Mouse (Mus musculus) embryonic facial prominence, embryonic 15.5 days (tissue): ENCODE measurements around the gene Khsrp. TPM values are rescaled to one million over a fixed set of nuclear protein-coding genes. Genes with fewer than 3 reads are reported as not detected.
A peak's percentile ranks its signal among the peaks of the same experiment; 100 is the strongest.

Experiments used
- ATAC-seq: fragments of 200-750 bp; cut with Nextera tagmentation; 2 replicates; pipeline ENCODE4 v1.8.0; 2017; ENCODE audit warnings: low read depth, moderate TSS enrichment; ENCODE audit not compliant: insufficient number of reproducible peaks, low FRiP score, low TSS enrichment
- H3K27ac ChIP-seq: fragments of 300-500 bp; sonication (generic); replicated peaks from 2 replicates; pipeline ENCODE4 v1.5.1; 2015; ENCODE audit warnings: mild to moderate bottlenecking, inconsistent platforms
- H3K27me3 ChIP-seq: fragments of 300-500 bp; sonication (generic); 2 replicates; pipeline ENCODE4 v1.6.1; 2015; ENCODE audit warnings: inconsistent platforms
- H3K36me3 ChIP-seq: fragments of 300-500 bp; sonication (generic); 2 replicates; pipeline ENCODE4 v1.6.1; 2015; ENCODE audit warnings: mild to moderate bottlenecking, inconsistent platforms
- H3K4me1 ChIP-seq: fragments of 300-500 bp; sonication (generic); 2 replicates; pipeline ENCODE4 v1.6.1; 2015; ENCODE audit warnings: inconsistent platforms
- H3K4me2 ChIP-seq: fragments of 300-500 bp; sonication (generic); replicated peaks from 2 replicates; pipeline ENCODE4 v1.6.1; 2015; ENCODE audit warnings: mild to moderate bottlenecking, inconsistent platforms
- H3K4me3 ChIP-seq: fragments of 300-500 bp; sonication (generic); replicated peaks from 2 replicates; pipeline ENCODE4 v1.5.1; 2015; ENCODE audit warnings: mild to moderate bottlenecking, inconsistent platforms
- H3K9ac ChIP-seq: fragments of 300-500 bp; sonication (generic); 2 replicates; pipeline ENCODE4 v1.6.1; 2015; ENCODE audit warnings: inconsistent platforms
- H3K9me3 ChIP-seq: fragments of 300-500 bp; sonication (generic); replicated peaks from 2 replicates; pipeline ENCODE4 v1.6.1; 2016; ENCODE audit warnings: inconsistent platforms
- WGBS: fragments of 180-500 bp; shearing (Covaris S2); methylation state at CpG from one replicate; pipeline ENCODE4 v1.1.7; 2015; 5-methylcytosine and 5-hydroxymethylcytosine counted together
- polyA plus RNA-seq: library from polyadenylated mRNA; unstranded; fragments of >200 nt; fragmentation: Nextera tagmentation; extraction: Ambion mirVana; gene quantifications from 2 replicates; pipeline ENCODE4 v1.2.1, GENCODE M21; 2015

The Khsrp gene
- 40.7 and 41.4 TPM in 2 replicates for polyA plus RNA-seq

DNA sequence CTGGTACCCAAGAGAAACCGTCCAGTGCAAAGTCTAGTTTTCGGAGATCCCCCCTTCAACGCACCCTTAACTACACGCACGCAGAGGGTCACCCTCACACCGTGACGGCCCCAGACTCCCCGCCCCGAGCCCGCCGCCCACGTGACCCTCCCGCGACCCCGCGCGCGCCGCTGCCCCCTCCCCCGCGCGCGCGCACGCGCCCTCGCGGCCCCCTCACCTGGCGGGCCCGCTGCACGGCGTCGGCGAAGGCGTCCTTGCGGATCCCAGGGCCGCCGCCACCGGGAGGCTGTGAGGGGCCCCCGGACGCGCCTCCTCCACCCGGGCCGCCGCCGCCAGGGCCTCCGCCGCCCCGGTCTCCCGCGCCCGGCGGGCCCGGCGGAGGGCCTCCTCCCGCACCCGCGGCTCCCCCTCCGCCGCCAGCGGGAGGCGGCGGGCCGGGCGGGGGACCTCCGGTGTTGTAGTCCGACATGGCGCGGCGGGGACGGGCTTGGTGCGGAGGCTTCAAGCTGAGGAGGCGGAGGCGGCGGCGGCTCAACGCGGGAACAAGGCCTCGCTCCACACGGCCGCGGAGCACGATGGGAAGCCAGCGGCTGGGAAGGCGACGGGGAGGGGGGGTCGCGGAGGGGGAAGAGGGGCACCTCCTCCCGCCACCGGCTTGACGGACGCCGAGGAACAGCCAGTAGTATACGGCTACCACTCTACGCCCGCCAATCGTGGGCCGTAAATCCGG, at the start of gene Khsrp:
Gene Khsrp (minus strand): TSS at position 592 of the 730 bp plus-strand sequence.
- peak within 1 kb of the TSS; percentile 100 for H3K9ac ChIP-seq
- no peaks in the 10 kb centered on the region for H3K27me3 ChIP-seq
- H3K4me3 ChIP-seq, result peak within 1 kb of the TSS; percentile 90
- H3K4me1 ChIP-seq, result peaks cover 12% of the 10 kb centered on the region
- peak within 1 kb of the TSS; percentile 68 for H3K4me2 ChIP-seq
- H3K36me3 ChIP-seq, result peaks cover 28% of the 10 kb centered on the region
- WGBS, result under 1% methylated on average over 84 of the region's 99 CpGs
- ATAC-seq, result no peak
- peak within 1 kb of the TSS; percentile 93 for H3K27ac ChIP-seq
- H3K9me3 ChIP-seq, result no peaks in the 10 kb centered on the region

DNA sequence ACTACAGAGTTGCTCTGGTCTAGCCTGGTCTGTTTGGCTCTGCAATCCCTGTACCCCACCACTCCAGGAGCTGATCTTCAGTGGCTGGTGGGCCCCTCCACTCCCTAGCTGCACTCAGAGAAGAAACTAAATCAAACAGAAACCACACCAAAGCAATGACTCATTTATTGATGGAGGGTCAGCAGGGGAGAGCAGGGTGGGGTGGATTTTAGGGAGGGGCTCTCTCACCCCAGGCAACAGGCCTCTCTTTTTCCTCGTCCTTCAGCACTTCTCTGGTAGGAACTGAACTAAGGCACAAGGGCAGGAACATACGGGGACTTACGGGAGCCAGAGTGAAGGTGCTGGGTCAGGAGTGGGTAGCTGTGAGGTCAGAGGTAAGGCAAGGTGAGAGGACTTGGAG, 48.6 kb upstream of the Khsrp start:
- Histone ChIP-seq H3K9me3 (no peaks in the 10 kb centered on the region), H3K4me1 (no peaks in the 10 kb centered on the region), H3K27me3 (no peaks in the 10 kb centered on the region), H3K36me3 (no peaks in the 10 kb centered on the region), H3K27ac (no peak overlapping the region), H3K4me2 (no peak overlapping the region), H3K9ac (no peak overlapping the region), H3K4me3 (no peak overlapping the region)
- ATAC-seq, result no peak
- WGBS, result 59% methylated on average over 3 of the region's 3 CpGs

DNA sequence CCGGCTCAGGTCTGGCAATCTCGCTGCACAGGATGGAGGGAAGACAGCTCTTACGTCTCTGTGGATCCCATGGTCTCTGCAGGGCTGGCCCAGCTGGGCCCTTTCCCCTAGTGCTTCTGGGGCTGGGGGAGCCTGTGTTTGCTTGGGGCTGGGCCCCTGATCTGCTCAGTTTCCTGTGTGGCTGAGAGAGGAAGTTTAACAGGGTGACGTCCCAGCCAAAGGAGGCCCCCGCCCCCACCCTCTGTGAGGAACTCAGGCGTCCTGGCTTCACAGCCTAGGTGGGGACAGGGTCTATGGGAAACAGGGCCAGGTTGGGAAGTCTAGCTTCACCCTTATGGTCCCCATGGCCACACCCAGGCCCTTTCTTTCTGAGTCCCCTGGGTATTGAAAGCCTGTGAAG, 47.0 kb upstream of the Khsrp start, which contains the start of gene Dennd1c:
Gene Dennd1c (minus strand): TSS at position 179 of the 400 bp plus-strand sequence.
- H3K27ac ChIP-seq, result no peak within 1 kb of the TSS
- no peaks in the 10 kb centered on the region for H3K9me3 ChIP-seq
- H3K36me3 ChIP-seq, result no peaks in the 10 kb centered on the region
- no peaks in the 10 kb centered on the region for H3K27me3 ChIP-seq
- no peaks in the 10 kb centered on the region for H3K4me1 ChIP-seq
- no peak for ATAC-seq
- no peak within 1 kb of the TSS for H3K4me3 ChIP-seq
- H3K9ac ChIP-seq, result no peak within 1 kb of the TSS
- WGBS, result 37% methylated on average over 6 of the region's 6 CpGs
- H3K4me2 ChIP-seq, result no peak within 1 kb of the TSS

DNA sequence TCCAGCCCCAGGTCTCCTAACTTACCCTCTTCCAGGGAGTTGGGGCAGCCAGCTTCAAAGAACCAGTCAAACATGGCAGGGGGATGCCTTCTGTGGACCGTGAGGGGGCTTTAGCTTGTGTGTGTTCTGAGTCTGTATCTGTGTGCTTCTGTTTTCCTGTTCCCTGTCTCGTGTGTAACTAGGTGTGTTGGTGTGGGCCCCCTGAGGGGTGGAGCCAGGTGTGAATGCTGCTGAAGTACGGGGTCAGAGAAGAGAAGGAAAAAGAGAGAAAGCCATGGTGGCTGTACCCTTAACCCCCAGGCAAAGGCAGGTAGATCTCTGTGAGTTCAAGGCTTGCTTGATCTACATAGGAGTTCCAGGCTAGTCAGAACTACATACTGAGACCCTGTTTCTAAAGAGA, 45.6 kb upstream of the Khsrp start:
- ATAC-seq, result no peak
- Histone ChIP-seq H3K27me3 (no peaks in the 10 kb centered on the region), H3K9ac (no peak overlapping the region), H3K4me2 (no peak overlapping the region), H3K36me3 (no peaks in the 10 kb centered on the region), H3K9me3 (no peaks in the 10 kb centered on the region), H3K4me3 (no peak overlapping the region), H3K27ac (no peak overlapping the region), H3K4me1 (no peaks in the 10 kb centered on the region)
- WGBS, result 36% methylated on average over 3 of the region's 3 CpGs

DNA sequence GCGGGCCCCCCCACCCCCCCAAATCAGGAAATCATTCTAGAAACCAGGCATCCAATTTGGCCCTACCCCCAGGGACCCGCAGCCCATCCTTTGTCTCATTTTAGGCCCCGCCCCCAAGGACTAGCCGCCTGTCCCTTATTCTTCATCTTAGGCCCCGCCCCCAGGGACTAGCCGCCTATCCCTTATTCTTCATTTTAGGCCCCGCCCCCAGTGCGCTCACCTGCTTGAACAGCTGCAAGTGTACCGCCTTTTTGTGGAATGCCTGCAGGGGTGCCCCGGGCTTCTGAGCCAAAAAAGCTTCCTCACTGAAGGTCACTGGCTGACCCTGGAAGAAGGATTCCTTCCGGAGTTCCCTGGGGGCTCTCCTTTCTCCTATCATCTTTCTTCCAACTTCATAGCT, 39.4 kb upstream of the Khsrp start:
- no peaks in the 10 kb centered on the region for H3K9me3 ChIP-seq
- H3K4me3 ChIP-seq, result no peak overlapping the region
- no peak; the same call in 1 of the 2 replicates for ATAC-seq
- H3K4me1 ChIP-seq, result peaks cover 2% of the 10 kb centered on the region; the same call in 1 of the 2 replicates
- no peak overlapping the region for H3K9ac ChIP-seq
- H3K4me2 ChIP-seq, result peak overlapping the region; percentile 25; the same call in 1 of the 2 replicates
- WGBS, result 3% methylated on average over 11 of the region's 11 CpGs
- H3K27ac ChIP-seq, result no peak overlapping the region
- H3K36me3 ChIP-seq, result no peaks in the 10 kb centered on the region
- peaks cover 8% of the 10 kb centered on the region; the same call in 1 of the 2 replicates for H3K27me3 ChIP-seq

DNA sequence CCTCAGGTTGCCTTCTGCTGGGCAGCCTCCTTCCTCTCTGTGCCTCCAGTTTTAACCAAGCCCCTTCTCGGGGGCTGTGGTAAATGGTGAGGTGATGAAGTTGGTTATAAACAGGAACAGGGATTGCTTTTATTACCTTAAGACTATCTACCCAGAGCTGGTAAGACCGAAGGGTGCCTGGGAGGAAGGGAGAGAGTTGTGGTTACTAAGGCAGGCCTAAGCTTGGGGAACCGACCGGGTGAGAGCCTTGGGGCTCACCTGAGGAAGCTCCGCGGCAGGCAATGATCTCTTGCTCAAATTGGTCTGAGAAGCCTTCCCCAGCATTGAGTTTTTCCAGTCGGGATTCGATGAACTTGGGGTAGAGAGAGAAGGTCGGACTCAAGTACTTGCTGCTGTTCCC, 39.0 kb upstream of the Khsrp start:
- no peak overlapping the region for H3K27ac ChIP-seq
- peaks cover 2% of the 10 kb centered on the region; the same call in 1 of the 2 replicates for H3K4me1 ChIP-seq
- no peaks in the 10 kb centered on the region for H3K36me3 ChIP-seq
- WGBS, result 17% methylated on average over 9 of the region's 9 CpGs
- H3K4me2 ChIP-seq, result peak overlapping the region; percentile 25; the same call in 1 of the 2 replicates
- peaks cover 11% of the 10 kb centered on the region for H3K27me3 ChIP-seq
- ATAC-seq, result no peak
- H3K9me3 ChIP-seq, result no peaks in the 10 kb centered on the region
- H3K9ac ChIP-seq, result no peak overlapping the region
- no peak overlapping the region for H3K4me3 ChIP-seq

DNA sequence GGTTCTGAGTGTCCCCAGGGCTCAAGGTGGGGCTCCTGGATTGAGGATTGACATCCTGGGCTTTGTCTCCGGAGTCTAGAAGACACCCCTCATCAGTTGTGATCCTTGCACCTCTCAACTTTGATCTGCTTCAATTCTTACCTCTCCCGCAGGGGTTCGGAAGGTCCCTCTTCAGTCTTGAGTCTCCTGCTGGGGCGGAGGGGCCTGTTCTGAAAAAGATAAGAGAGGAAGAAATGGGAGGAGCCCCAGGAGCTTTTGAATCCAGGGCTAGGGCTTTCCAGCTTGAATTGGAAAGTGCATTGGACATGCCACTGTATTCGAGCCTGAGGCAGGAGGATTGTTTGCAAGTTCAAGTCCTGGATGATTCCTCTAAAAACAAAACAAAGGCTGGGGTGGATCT, 35.6 kb upstream of the Khsrp start:
- H3K4me2 ChIP-seq, result no peak overlapping the region
- H3K36me3 ChIP-seq, result no peaks in the 10 kb centered on the region
- H3K4me3 ChIP-seq, result no peak overlapping the region
- WGBS, result 67% methylated on average over 5 of the region's 5 CpGs
- no peak for ATAC-seq
- peaks cover 4% of the 10 kb centered on the region for H3K4me1 ChIP-seq
- peaks cover 36% of the 10 kb centered on the region for H3K27me3 ChIP-seq
- H3K27ac ChIP-seq, result no peak overlapping the region
- H3K9ac ChIP-seq, result no peak overlapping the region
- H3K9me3 ChIP-seq, result no peaks in the 10 kb centered on the region

DNA sequence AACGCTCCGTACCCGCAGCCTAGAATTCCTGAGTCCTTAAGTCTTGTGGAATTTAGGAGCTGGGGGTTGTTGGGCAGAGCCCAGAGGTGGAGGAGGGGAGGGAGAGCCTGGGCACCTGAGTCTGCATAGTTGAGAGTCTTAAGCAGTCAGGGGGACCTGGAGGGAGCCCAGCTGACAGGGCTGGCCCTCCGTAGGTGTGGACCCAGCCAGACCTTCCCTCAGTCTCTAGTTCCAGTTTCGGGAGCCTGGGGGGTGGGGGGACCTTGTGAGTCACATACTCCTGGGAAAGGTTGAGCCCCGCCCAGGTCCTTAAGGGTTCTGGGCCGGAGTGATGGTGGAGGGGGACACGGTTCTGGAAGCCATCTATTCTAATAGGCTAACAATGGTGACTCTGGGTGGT, 31.7 kb upstream of the Khsrp start:
- Histone ChIP-seq H3K27ac (no peak overlapping the region), H3K36me3 (no peaks in the 10 kb centered on the region), H3K4me3 (peak overlapping the region; percentile 39), H3K4me2 (peak overlapping the region; percentile 48; the same call in 1 of the 2 replicates), H3K9ac (no peak overlapping the region), H3K27me3 (peaks cover 42% of the 10 kb centered on the region), H3K4me1 (peaks cover 22% of the 10 kb centered on the region), H3K9me3 (no peaks in the 10 kb centered on the region)
- WGBS, result 7% methylated on average over 8 of the region's 8 CpGs
- no peak for ATAC-seq

DNA sequence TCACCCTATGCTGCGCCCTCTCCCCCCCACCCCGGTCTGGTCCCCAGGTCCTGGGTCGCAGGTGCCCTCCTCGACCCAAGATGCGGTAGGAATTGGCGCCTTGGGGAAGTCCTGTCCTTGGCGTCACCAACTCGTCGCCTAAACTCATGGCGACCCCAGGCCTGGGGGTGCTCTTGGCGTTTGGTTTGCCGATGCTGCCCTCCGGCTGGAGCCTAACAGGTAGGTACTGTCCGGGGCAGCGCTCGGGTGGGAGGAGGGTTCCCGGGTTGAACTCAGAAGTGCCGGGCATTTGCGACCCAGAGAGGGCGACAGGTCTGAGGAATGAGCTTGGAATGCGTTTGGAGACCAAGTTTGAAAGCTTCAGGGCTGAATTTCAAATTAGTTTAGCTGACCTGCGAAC, 31.2 kb upstream of the Khsrp start:
- peaks cover 42% of the 10 kb centered on the region for H3K27me3 ChIP-seq
- H3K9ac ChIP-seq, result no peak overlapping the region
- H3K4me1 ChIP-seq, result peaks cover 22% of the 10 kb centered on the region
- under 1% methylated on average over 22 of the region's 22 CpGs for WGBS
- peak overlapping the region; percentile 39 for H3K4me3 ChIP-seq
- peak overlapping the region; percentile 48 for H3K4me2 ChIP-seq
- no peak overlapping the region for H3K27ac ChIP-seq
- no peaks in the 10 kb centered on the region for H3K36me3 ChIP-seq
- no peaks in the 10 kb centered on the region for H3K9me3 ChIP-seq
- no peak for ATAC-seq

DNA sequence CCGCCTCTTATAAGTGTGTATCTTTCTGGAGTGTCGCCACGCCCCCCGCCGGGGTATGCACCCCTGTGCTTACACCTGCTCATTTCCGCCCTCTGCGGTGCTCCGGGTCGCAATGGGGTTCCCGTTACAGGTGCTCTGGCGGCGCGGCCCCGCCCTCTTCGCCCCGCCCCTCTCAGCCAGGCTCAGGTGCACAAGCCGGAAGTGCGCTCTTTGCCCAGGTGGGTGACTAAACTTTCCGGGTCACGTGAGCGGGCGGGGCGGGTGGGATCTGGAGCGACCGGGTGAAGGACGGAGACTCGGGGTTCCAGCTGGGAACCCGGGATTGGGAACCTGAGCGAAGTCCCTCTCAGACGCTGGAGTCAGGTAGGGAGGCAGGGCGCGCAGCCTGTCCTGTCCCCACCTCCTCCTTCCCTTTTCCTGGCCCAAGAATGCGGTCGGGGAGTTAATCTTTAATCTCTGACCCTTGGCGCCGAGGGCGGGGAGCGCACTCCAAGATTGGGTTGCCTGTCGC, 30.7 kb upstream of the Khsrp start:
- Histone ChIP-seq H3K36me3 (no peaks in the 10 kb centered on the region), H3K27me3 (peaks cover 42% of the 10 kb centered on the region), H3K4me2 (peak overlapping the region; percentile 48), H3K9me3 (no peaks in the 10 kb centered on the region), H3K4me3 (peak overlapping the region; percentile 39), H3K9ac (no peak overlapping the region), H3K4me1 (peaks cover 22% of the 10 kb centered on the region), H3K27ac (no peak overlapping the region)
- 1% methylated on average over 39 of the region's 39 CpGs for WGBS
- no peak for ATAC-seq

DNA sequence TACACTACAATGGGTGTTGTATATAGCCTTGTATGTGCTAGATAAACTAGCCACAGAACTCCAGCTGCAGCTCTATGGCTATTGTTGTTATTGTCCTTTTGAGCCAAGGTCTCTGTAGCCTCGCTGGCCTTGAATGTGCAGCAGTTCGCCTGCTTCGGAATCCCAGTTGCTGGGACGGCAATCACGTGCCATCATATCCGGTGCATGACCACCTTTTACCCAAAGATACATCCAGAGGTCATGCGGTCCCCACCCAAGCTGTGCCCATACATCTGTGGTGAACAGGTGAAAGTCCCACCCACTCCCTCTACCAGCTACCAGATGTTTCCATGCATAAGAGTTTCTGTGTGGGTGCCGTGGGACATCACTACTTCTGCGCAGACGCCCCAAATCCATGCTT, 29.7 kb upstream of the Khsrp start:
- peaks cover 22% of the 10 kb centered on the region for H3K4me1 ChIP-seq
- H3K9me3 ChIP-seq, result no peaks in the 10 kb centered on the region
- ATAC-seq, result no peak
- no peak overlapping the region for H3K9ac ChIP-seq
- peak overlapping the region; percentile 88 for H3K4me2 ChIP-seq
- WGBS, result 38% methylated on average over 10 of the region's 10 CpGs
- H3K27me3 ChIP-seq, result peaks cover 40% of the 10 kb centered on the region
- H3K27ac ChIP-seq, result no peak overlapping the region
- peak overlapping the region; percentile 79 for H3K4me3 ChIP-seq
- H3K36me3 ChIP-seq, result no peaks in the 10 kb centered on the region
